Mouse (Mus musculus) heart, postnatal 0 days (tissue): ENCODE data around the gene Rab31.

Experiments
- CTCF ChIP-seq: IDR thresholded peaks from 2 replicates; pipeline ENCODE4 v1.5.1; 2016; ENCODE audit warnings: antibody characterized with exemption, control low read depth, low read depth
- EP300 ChIP-seq: IDR thresholded peaks from 2 replicates; pipeline ENCODE4 v1.6.1; 2016; ENCODE audit warnings: antibody characterized with exemption, low read depth

- no peak for TF ChIP-seq CTCF
- no peak for TF ChIP-seq EP300
Measured at GRCm38 (mm10) chr17:65725381-65725780, 47.2 kb downstream of the Rab31 start.
